Mouse (Mus musculus): Measurements from ENCODE around the gene Tbc1d23.

GRCm38 (mm10) chr16:57131544-57131943 is 99.8 kb downstream of the Tbc1d23 start:
- TF ChIP-seq CTCF (conservative IDR thresholded peaks at IDR 0.05; ENCODE audit: insufficient read depth, insufficient read length, low read depth, low read length) (no peak), POLR2A (IDR thresholded peaks at IDR 0.05; ENCODE audit: low read depth, low read length) (no peak)

Measured in kidney, adult 2 months (tissue).